Mouse (Mus musculus) T-helper 17 cell (primary cell): ENCODE measurements around the gene Olfr1137.

Experiments used
- in situ Hi-C, 2 experiments: fragments of 300-600 bp; cut with MboI, MseI; formaldehyde crosslinking; loops; 1 replicate in 1 of 2; 2 replicates in 1 of 2; pipeline ENCODE4 v1.15.1; 2025; ENCODE audit warnings: high pct_unique_total_duplicates in 2 of 2

Olfr1137 gene

GRCm38 (mm10) chr2:87713079-87713478, at the start of gene Olfr1137:
Gene Olfr1137 (minus strand): TSS chr2:87713179.
- in situ Hi-C loops: no loop called here

DNA sequence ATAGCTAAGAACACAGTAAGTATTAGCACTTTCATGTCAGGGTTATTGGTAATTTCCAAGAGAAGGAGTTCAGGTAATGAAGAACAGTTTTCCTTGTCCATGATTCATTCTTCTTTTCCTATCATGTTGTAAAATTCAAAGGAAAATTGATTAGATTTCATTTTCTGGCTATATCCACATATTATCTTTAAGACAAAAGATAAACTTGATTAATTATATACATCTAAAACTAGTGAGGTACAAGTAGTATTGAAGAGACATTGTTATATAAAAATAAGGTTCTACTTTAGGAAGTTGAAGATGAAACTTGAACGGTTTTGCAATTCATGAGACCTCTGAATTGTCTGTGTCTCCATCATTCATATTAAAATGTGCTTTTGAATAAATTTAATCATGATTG, 40.9 kb upstream of the Olfr1137 start, which contains the start of gene Olfr1141:
TSS of gene Olfr1141 (minus strand) at position 101 of the 400 bp plus-strand sequence.
- in situ Hi-C loops: no loop called here

- in situ Hi-C loops: no loop called here
Observed at GRCm38 (mm10) chr2:87743452-87743851, 30.5 kb upstream of the Olfr1137 start, which contains the start of gene Olfr1140. Gene Olfr1140 (plus strand): TSS chr2:87743752.

GRCm38 (mm10) chr2:87739878-87740277, 26.9 kb upstream of the Olfr1137 start, which contains the start of gene Olfr1138:
Gene Olfr1138 (minus strand): TSS chr2:87739978.
- in situ Hi-C loops: no loop called here

DNA sequence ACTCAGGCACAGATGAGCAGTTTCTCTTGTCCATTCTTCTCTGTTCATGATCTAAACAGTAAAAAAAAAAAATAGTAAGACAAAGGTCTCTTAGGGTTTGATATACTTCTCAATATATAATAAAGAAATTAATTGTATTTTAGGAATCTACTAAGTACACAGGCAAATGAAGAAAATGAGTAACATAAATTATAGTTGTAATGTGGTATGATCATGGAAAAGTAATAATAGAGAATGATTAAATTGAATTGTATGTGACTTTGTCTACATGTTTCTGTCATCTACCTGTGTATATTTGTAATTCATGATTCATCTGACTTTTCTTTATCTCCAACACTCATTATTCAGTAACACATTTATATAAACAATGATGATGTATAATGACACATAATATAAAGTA, 19.1 kb downstream of the Olfr1137 start, which contains the start of gene Olfr1136:
TSS of gene Olfr1136 (minus strand) at position 101 of the 400 bp plus-strand sequence.
- in situ Hi-C loops: no loop called here

DNA sequence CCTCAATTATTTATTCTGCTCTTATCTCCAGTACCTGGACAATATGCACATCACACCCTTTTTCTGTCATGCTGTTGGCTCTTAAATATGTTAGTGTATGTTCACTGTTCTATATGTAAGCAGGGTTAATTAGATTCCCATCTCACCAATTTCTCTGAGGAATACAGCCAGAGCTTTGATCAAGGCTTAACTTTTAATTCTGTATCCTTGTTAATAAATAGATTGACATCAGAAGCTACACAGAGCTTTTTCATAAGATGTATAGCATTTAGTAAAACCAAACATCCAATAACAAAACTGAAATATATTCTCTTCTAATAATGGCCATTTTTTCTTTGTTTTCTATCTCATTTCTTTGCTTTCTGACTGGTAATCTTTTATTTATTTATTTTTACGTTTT, 39.4 kb downstream of the Olfr1137 start, which contains the start of gene Olfr1135:
TSS of gene Olfr1135 (minus strand) at position 101 of the 400 bp plus-strand sequence.
- in situ Hi-C loops: no loop called here
